Mouse (Mus musculus) Patski (cell line): ENCODE measurements at regions not wholly inside any gene's neighbourhood (a gene's known extent, or its start where the extent isn't known, plus 50 kb on each side); places are given as distances from the start of the nearest gene placed in this dataset.
"Not testable (repeated sequence)": the region's sequence is repeated elsewhere in the genome, so short reads cannot be mapped to it uniquely, and the experiment has no call there.

Experiments used
- ATAC-seq: fragments of 100-300 bp; one replicate; pipeline ENCODE4 v1.8.0; 2021
- CTCF ChIA-PET: fragments of 350-600 bp; sonication (Branson Sonifier 250); formaldehyde crosslinking; loops from one replicate; lab custom pipeline; 2022; ENCODE audit warnings: inconsistent platforms; lab: Charles Lee
- POLR2A ChIA-PET: fragments of 350-600 bp; sonication (Branson Sonifier 250); formaldehyde crosslinking; loops from one replicate; lab custom pipeline; 2022; ENCODE audit warnings: antibody characterized with exemption, inconsistent platforms; lab: Charles Lee
- DNase-seq: peaks from one replicate; pipeline ENCODE4 v3.0.0-alpha.2; 2011; ENCODE audit warnings: low read depth, low spot score
- H3K27me3 ChIP-seq: fragments of 371-371 bp; one replicate; pipeline ENCODE4 v1.5.1; 2021
- CTCF ChIP-seq: fragments of 100-300 bp; IDR thresholded peaks from one replicate; pipeline ENCODE4 v1.5.1; 2021
- in situ Hi-C: fragments of 300-500 bp; cut with MboI; formaldehyde crosslinking; loops from 3 replicates; pipeline ENCODE4 v1.11.1; 2018; ENCODE audit warnings: low pct_unique_long_range_greater_than_20kb, mixed read lengths

GRCm38 (mm10) chr4:71316605-71317004 lies 441.2 kb downstream of the Gm11232 start:
- ChIA-PET CTCF (no interaction called here), POLR2A (no interaction called here)
- no peak for DNase-seq
- no peak for ATAC-seq
- in situ Hi-C loops: no loop called here
- no peak for TF ChIP-seq CTCF
- no peaks in the 10 kb centered on the region for H3K27me3 ChIP-seq

- ATAC-seq (no peak), DNase-seq (no peak)
- H3K27me3 ChIP-seq: no peaks in the 10 kb centered on the region
- in situ Hi-C loops: no loop called here
- no peak for TF ChIP-seq CTCF
- POLR2A ChIA-PET: interaction anchor here (0.6 kb wide), 1 partner anchor 435 kb away, joined by 3 read pairs; no protein-coding TSS in a partner anchor
- CTCF ChIA-PET: no interaction called here
Observed at GRCm38 (mm10) chr4:71307176-71307612, 450.6 kb downstream of the Gm11232 start.

- no peak for TF ChIP-seq CTCF
- H3K27me3 ChIP-seq: no peaks in the 10 kb centered on the region
- in situ Hi-C loops: no loop called here
- ATAC-seq (no peak), DNase-seq (no peak)
- ChIA-PET POLR2A (no interaction called here), CTCF (no interaction called here)
Observed at GRCm38 (mm10) chr4:71306690-71307089, 451.1 kb downstream of the Gm11232 start.

- H3K27me3 ChIP-seq, CTCF ChIA-PET, DNase-seq, in situ Hi-C loops, ATAC-seq, POLR2A ChIA-PET: not testable (repeated sequence)
Observed at GRCm38 (mm10) chr4:71295716-71296115, 462.0 kb downstream of the Gm11232 start.

- ATAC-seq (no peak), DNase-seq (no peak)
- CTCF ChIA-PET: no interaction called here
- in situ Hi-C loops: no loop called here
- TF ChIP-seq CTCF: no peak
- H3K27me3 ChIP-seq: no peaks in the 10 kb centered on the region
- POLR2A ChIA-PET: no interaction called here
Observed at GRCm38 (mm10) chr4:71291741-71292149, 466.0 kb downstream of the Gm11232 start.

GRCm38 (mm10) chr4:71291111-71291740 lies 466.5 kb downstream of the Gm11232 start:
- POLR2A ChIA-PET, CTCF ChIA-PET, in situ Hi-C loops, DNase-seq, H3K27me3 ChIP-seq, ATAC-seq: not testable (repeated sequence)

GRCm38 (mm10) chr4:71283147-71283546 lies 474.6 kb downstream of the Gm11232 start:
- ChIA-PET CTCF (no interaction called here), POLR2A (no interaction called here)
- in situ Hi-C loops: no loop called here
- ATAC-seq (no peak), DNase-seq (no peak)
- no peaks in the 10 kb centered on the region for H3K27me3 ChIP-seq
- TF ChIP-seq CTCF: no peak

GRCm38 (mm10) chr4:71279710-71280109 lies 478.1 kb downstream of the Gm11232 start:
- ChIA-PET CTCF (no interaction called here), POLR2A (no interaction called here)
- DNase-seq (no peak), ATAC-seq (no peak)
- in situ Hi-C loops: no loop called here
- H3K27me3 ChIP-seq: no peaks in the 10 kb centered on the region
- no peak for TF ChIP-seq CTCF

- no peak for ATAC-seq
- CTCF ChIA-PET: no interaction called here
- in situ Hi-C loops: no loop called here
- no peaks in the 10 kb centered on the region for H3K27me3 ChIP-seq
- POLR2A ChIA-PET: no interaction called here
- TF ChIP-seq CTCF: no peak
- no peak for DNase-seq
Observed at GRCm38 (mm10) chr4:71259897-71260296, 497.9 kb downstream of the Gm11232 start.

- DNase-seq (no peak), ATAC-seq (no peak)
- in situ Hi-C loops: no loop called here
- H3K27me3 ChIP-seq: no peaks in the 10 kb centered on the region
- POLR2A ChIA-PET: no interaction called here
- TF ChIP-seq CTCF: no peak
- CTCF ChIA-PET: no interaction called here
Observed at GRCm38 (mm10) chr4:71230497-71230872, 527.3 kb downstream of the Gm11232 start.

GRCm38 (mm10) chr4:71229796-71230496 lies 527.8 kb downstream of the Gm11232 start:
- DNase-seq (no peak), ATAC-seq (no peak)
- in situ Hi-C loops: no loop called here
- no peaks in the 10 kb centered on the region for H3K27me3 ChIP-seq
- ChIA-PET CTCF (no interaction called here), POLR2A (no interaction called here)
- no peak for TF ChIP-seq CTCF
